Mouse (Mus musculus): ENCODE results near the gene Mgat4c.
"Not testable (repeated sequence)": the region's sequence is repeated elsewhere in the genome, so short reads cannot be mapped to it uniquely, and the experiment has no call there.

Mgat4c gene

DNA sequence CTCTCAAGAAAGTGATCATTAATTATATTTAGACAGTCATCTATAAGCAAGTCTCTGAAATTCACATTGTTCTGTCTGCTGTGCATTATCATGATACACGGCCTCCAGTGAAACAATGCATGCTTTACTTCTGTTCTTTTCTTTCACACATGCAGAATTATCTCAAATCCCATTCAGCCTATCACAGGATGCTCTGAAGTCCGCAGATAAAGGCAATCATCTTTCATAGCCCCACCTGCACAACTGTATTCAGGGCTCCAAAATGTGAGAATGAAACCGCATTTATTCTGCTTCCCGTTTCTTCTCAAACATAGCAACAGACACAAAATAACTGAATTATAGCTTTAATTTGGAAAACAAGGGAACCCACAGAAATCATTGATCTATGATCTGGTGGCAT lies 446.1 kb downstream of the Mgat4c start:
- no peak for DNase-seq (ENCODE audit: low spot score in 2 of 2)

DNA sequence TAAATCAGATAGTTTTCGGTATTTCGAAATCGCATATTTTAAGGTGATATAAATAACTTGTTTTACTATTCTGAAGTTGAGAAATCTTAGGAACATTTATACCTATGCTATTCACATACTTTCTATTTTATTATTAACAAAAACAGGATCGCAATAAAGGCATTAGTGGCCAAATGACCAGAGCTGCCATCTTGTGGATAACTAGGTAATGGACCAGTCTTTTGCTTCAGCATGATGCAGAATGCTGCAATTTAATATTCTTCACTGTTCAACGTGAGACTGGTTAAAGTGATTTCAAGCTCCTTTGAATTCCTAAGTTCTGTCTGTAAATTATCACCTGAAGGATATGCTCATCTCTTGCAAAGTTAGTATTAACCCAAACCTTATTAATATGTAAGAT lies 473.6 kb downstream of the Mgat4c start:
- DNase-seq (ENCODE audit: low spot score in 2 of 2): no peak

- no peak for DNase-seq (ENCODE audit: low spot score in 2 of 2)
Observed at GRCm38 (mm10) chr10:102155853-102156252, 474.6 kb downstream of the Mgat4c start.

- DNase-seq (ENCODE audit: low spot score in 2 of 2): no peak
Observed at GRCm38 (mm10) chr10:102158809-102159208, 477.5 kb downstream of the Mgat4c start.

DNA sequence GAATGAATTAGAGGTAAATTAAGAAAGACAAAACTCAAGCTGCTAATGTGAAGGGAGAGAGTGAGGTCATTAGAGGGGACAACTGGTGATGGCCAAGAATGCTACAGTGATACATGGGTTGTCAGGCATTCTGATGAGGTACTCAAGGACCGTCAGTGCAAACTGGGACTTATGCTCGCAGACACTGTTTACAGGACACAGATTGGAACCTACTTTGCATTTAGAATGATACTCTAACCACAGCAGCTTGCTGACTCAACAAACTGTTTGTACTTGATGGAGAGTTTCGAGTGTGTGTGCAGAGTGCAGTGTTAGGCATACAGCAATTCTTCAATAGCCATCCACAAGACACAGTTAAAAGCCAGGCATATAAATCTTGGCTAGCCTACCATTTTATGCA lies 503.4 kb downstream of the Mgat4c start:
- no peak for DNase-seq (ENCODE audit: low spot score in 2 of 2)

GRCm38 (mm10) chr10:102191646-102192045 lies 510.4 kb downstream of the Mgat4c start:
- DNase-seq (ENCODE audit: low spot score in 2 of 2): no peak

DNA sequence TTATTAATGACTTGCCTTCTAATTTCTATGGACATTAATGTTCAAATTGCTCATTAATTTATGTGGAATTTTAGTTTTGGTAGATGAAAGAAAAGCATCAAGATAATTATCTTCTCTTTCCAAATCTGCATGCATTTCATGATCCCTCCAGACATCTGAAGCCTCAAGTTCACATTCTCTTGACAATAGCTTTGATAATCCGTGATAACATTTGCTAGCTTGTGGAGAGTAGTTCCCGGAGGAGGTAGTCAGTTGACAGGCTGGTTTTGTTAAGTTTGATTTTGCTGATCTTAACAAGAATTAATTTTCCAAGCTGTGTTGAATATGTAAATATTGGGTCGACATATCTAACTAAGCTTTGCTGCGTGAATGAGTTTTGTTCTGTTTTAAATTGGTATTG lies 515.6 kb downstream of the Mgat4c start:
- DNase-seq (ENCODE audit: low spot score in 2 of 2): no peak

GRCm38 (mm10) chr10:102238558-102239211 lies 557.4 kb downstream of the Mgat4c start:
- no peak for DNase-seq (ENCODE audit: low spot score in 2 of 2)

GRCm38 (mm10) chr10:102243897-102244296 lies 562.6 kb downstream of the Mgat4c start:
- no peak for DNase-seq (ENCODE audit: low spot score in 2 of 2)

DNA sequence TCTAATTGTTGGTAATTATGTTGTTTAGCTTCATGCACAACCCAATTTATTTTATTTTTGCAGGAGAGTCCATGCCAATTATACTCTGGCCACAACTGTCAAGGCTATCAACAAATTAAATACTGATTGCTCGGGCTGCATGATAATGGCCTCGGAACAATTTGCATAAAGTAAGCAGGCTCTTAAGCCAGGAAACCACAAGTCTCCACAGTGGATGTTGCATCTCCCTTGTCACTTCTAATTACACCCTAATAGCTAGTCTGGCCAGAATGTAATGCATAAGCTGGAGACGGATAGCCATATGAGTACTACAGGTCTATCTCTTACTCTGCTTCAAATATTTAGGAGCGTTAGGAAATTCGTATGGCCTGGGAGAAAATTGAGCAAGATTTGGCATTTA lies 563.3 kb downstream of the Mgat4c start:
- no peak for DNase-seq (ENCODE audit: low spot score in 2 of 2)

GRCm38 (mm10) chr10:102245269-102245668 lies 564.0 kb downstream of the Mgat4c start:
- DNase-seq (ENCODE audit: low spot score in 2 of 2): no peak

DNA sequence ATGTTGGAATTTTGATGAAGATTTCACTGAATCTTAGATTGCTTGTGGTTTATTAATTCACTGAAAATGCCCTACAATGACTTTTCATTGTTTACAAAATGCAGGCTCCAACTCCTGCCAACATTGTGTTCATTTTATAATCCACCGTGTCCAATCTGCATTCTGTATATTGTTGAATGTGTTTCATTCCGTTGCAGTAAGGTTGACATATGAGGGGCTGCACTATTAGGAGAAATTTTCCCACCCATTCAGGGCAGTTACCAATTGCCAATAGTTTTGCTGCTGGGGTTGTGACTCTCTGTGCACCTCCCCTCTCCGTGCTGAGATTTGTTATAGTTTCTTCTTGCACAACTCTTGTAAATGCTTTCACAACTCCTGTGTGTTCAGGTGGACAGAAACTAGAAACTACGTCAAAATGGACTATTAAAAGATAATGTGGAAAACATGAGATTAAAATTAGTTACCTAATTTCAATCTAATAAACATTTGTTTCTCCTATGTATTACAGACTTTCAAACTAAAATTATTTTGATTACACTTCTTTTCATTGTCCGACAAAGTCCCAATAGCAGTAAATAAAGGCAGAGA lies 627.7 kb downstream of the Mgat4c start:
- no peak for DNase-seq (ENCODE audit: low spot score in 2 of 2)

- no peak for DNase-seq (ENCODE audit: low spot score in 2 of 2)
Observed at GRCm38 (mm10) chr10:102365685-102366381, 684.5 kb downstream of the Mgat4c start.

- no peak for DNase-seq (ENCODE audit: low spot score in 2 of 2)
Observed at GRCm38 (mm10) chr10:102370576-102370975, 689.3 kb downstream of the Mgat4c start.

- no peak for DNase-seq (ENCODE audit: low spot score in 2 of 2)
Observed at GRCm38 (mm10) chr10:102372111-102372510, 690.8 kb downstream of the Mgat4c start.

- no peak for DNase-seq (ENCODE audit: low spot score in 2 of 2)
Observed at GRCm38 (mm10) chr10:102374061-102374460, 692.8 kb downstream of the Mgat4c start.

- DNase-seq (ENCODE audit: low spot score in 2 of 2): no peak
Observed at GRCm38 (mm10) chr10:102377377-102377776, 696.1 kb downstream of the Mgat4c start.

GRCm38 (mm10) chr10:102389223-102389622 lies 707.9 kb downstream of the Mgat4c start:
- DNase-seq (ENCODE audit: low spot score in 2 of 2): no peak

GRCm38 (mm10) chr10:102417654-102418272 lies 736.5 kb downstream of the Mgat4c start:
- DNase-seq (ENCODE audit: low spot score in 2 of 2): no peak

GRCm38 (mm10) chr10:102435048-102435447 lies 753.8 kb downstream of the Mgat4c start:
- not testable (repeated sequence) for DNase-seq (ENCODE audit: low spot score in 2 of 2)

DNA sequence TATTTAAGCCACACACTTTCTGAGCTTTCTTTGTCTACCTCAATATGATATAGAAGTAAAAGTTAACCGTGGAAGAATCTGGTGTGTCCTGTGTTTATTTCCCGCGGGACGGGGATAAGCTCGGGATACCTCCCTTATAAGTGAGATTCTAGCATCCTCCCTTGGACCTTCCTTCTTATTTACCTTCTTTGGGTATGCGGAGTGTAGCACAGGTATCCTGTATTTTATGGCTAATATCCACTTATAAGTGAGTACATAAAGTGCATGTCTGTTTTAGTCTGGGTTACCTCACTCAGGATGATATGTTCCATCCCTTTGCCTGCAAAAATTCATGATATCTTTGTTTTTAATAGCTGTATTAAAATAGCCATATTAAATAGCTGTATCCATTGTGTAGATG lies 754.2 kb downstream of the Mgat4c start:
- DNase-seq (ENCODE audit: low spot score in 2 of 2): not testable (repeated sequence)

All from heart, adult 9 months (tissue).